Mouse (Mus musculus) hindbrain, embryonic 11.5 days (tissue): ENCODE data around the gene Tnnc2. TPM values are rescaled to one million over a fixed set of nuclear protein-coding genes. Genes with fewer than 3 reads are reported as not detected.
"Not testable (repeated sequence)": the region's sequence is repeated elsewhere in the genome, so short reads cannot be mapped to it uniquely, and the experiment has no call there.

Experiments
- ATAC-seq: fragments of 200-750 bp; cut with Nextera tagmentation; 2 replicates; pipeline ENCODE4 v1.8.0; 2017; ENCODE audit warnings: mild to moderate bottlenecking, moderate TSS enrichment, moderate library complexity; ENCODE audit not compliant: low FRiP score
- DNase-seq: peaks from one replicate; pipeline ENCODE4 v3.0.0-alpha.2; 2015; ENCODE audit warnings: low spot score
- H3K27ac ChIP-seq: fragments of 300-500 bp; sonication (generic); 2 replicates; pipeline ENCODE4 v1.5.1; 2014; ENCODE audit warnings: mild to moderate bottlenecking, low read depth, low read length
- H3K27me3 ChIP-seq: fragments of 300-500 bp; sonication (generic); 2 replicates; pipeline ENCODE4 v1.6.1; 2014; ENCODE audit warnings: mild to moderate bottlenecking, low read length, moderate library complexity, mixed read lengths; ENCODE audit not compliant: control insufficient read depth, insufficient read depth
- H3K36me3 ChIP-seq: fragments of 300-500 bp; sonication (generic); 2 replicates; pipeline ENCODE4 v1.6.1; 2014; ENCODE audit warnings: mild to moderate bottlenecking, low read length, moderate library complexity, mixed read lengths; ENCODE audit not compliant: control insufficient read depth, insufficient read depth
- H3K4me1 ChIP-seq: fragments of 300-500 bp; sonication (generic); replicated peaks from 2 replicates; pipeline ENCODE4 v1.6.1; 2014; ENCODE audit warnings: low read length, mixed read lengths; ENCODE audit not compliant: control insufficient read depth, insufficient read depth
- H3K4me2 ChIP-seq: fragments of 300-500 bp; sonication (generic); replicated peaks from 2 replicates; pipeline ENCODE4 v1.6.1; 2014; ENCODE audit warnings: mild to moderate bottlenecking, low read depth, low read length
- H3K4me3 ChIP-seq: fragments of 300-500 bp; sonication (generic); 2 replicates; pipeline ENCODE4 v1.5.1; 2014; ENCODE audit warnings: low read depth, low read length
- H3K9ac ChIP-seq: fragments of 300-500 bp; sonication (generic); 2 replicates; pipeline ENCODE4 v1.6.1; 2014; ENCODE audit warnings: low read depth, low read length
- H3K9me3 ChIP-seq: fragments of 300-500 bp; sonication (generic); 2 replicates; pipeline ENCODE4 v1.6.1; 2016; ENCODE audit warnings: low read length; ENCODE audit not compliant: control insufficient read depth
- WGBS: fragments of 180-500 bp; shearing (Covaris S2); extraction: QIAGEN DNeasy Blood & Tissue Kit; methylation state at CpG from one replicate; pipeline ENCODE4 v1.1.7; 2014; 5-methylcytosine and 5-hydroxymethylcytosine counted together
- polyA plus RNA-seq: library from polyadenylated mRNA; unstranded; fragments of >200 nt; fragmentation: Nextera tagmentation; extraction: Ambion mirVana; gene quantifications from 2 replicates; pipeline ENCODE4 v1.2.1, GENCODE M21; 2014

Gene Tnnc2
- polyA plus RNA-seq, 1 experiment from 2014 or later, result 4.8 TPM

DNA sequence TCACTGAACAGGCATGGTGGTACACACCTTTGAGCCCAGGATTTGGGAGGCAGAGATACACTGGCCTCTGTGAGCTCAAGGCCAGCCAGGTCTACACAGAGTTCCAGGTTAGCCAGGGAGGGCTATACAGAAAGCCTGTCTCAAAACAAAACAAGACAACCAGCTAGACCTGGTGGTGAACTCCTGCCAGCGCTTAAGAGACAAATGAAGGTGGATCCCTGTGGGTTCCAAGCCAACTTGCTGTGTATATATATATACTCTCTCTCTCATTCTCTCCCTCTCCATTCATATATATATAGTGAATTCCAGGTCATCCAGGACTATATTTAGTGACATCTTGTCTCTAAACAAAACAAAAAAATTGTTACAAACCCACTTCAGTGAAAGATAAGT lies 24.1 kb upstream of the Tnnc2 start:
- H3K27ac ChIP-seq, result no peak overlapping the region
- H3K4me3 ChIP-seq, result peak overlapping the region; percentile 83
- H3K9ac ChIP-seq, result peak overlapping the region; percentile 68; the same call in 1 of the 2 replicates
- ATAC-seq, result no peak
- H3K27me3 ChIP-seq, result no peaks in the 10 kb centered on the region
- H3K36me3 ChIP-seq, result peaks cover 6% of the 10 kb centered on the region; the same call in 1 of the 2 replicates
- no peaks in the 10 kb centered on the region for H3K9me3 ChIP-seq
- peaks cover 4% of the 10 kb centered on the region for H3K4me1 ChIP-seq
- DNase-seq, result no peak
- WGBS, result 69% methylated on average over 1 of the region's 1 CpGs
- peak overlapping the region; percentile 51 for H3K4me2 ChIP-seq

DNA sequence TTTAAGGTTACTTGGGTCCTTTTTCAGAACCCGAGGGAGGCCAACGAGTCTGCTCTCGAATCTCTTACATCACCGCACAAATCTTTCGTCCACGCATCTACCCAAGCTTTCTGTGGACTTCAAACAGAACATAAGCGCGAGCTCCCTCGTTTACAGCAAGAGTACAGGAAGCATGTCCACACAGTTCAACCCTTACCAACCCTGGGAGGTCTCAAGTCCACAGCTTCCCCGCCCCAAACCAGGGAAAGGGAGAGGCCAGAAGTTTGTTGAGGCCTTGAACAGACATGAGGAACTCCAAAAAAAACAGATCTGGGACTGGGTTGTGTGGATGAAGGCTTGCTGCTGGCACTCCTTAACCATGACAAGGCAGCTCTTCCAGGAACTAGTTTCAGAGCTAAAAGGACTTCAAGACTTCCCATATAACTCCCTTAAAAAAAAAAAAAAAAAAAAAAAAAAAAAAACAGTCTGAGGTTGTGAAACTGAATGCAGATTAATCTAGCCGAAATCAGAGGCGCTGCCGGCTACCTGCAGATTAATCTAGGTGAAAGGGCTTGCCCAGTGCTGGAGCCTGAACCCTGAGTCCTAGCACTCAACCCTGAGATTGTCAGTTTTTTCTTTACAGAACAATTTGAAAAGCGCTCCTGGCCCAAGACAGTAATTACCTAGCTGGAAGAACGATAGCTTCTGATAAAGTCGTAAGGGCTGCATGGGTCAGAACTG lies 23.6 kb upstream of the Tnnc2 start:
- no peaks in the 10 kb centered on the region for H3K9me3 ChIP-seq
- H3K27me3 ChIP-seq, result no peaks in the 10 kb centered on the region
- H3K4me3 ChIP-seq, result peak overlapping the region; percentile 83; the same call in 1 of the 2 replicates
- 92% methylated on average over 16 of the region's 16 CpGs for WGBS
- peaks cover 4% of the 10 kb centered on the region for H3K4me1 ChIP-seq
- DNase-seq, result no peak
- no peak for ATAC-seq
- peaks cover 3% of the 10 kb centered on the region; the same call in 1 of the 2 replicates for H3K36me3 ChIP-seq
- peak overlapping the region; percentile 51; the same call in 1 of the 2 replicates for H3K4me2 ChIP-seq
- peak overlapping the region; percentile 68; the same call in 1 of the 2 replicates for H3K9ac ChIP-seq
- no peak overlapping the region for H3K27ac ChIP-seq

DNA sequence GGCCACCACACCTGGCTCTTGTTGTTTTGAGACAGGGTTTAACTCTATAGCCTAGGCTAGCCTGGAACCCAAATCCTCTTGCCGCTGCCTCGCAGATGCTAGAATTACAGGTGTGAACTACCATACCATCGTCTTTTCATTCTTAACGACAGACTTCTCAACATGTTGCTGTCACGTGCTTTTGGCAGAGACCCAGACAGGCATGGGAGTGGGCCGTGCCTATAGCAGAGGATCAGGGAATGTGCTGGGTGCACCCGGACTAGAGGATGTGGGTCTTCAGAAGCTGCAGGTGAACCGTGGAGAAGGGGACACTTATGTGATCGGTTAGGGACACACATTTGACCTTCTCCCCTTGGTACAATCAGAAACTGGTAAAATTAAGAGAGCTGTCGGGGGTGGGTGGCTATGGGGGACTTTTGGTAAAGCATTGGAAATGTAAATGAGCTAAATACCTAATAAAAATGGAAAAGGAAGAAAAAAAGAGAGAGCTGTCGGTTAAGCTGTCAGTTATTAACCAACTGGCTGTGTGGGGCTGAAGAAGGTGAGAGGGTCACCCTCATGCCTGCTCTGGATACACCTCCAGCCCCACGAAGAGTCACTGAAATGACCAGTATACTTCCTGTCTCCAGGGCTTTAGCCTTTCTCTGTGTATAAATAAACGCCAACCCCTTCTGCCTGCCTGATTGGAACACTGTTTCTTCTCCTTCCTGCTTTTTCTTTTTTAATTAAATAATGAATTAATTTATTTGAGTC lies 20.7 kb upstream of the Tnnc2 start:
- Histone ChIP-seq H3K27ac (no peak overlapping the region), H3K36me3 (peaks cover 3% of the 10 kb centered on the region; the same call in 1 of the 2 replicates), H3K4me3 (no peak overlapping the region), H3K9ac (no peak overlapping the region), H3K4me1 (peaks cover 4% of the 10 kb centered on the region), H3K4me2 (no peak overlapping the region), H3K27me3 (no peaks in the 10 kb centered on the region), H3K9me3 (no peaks in the 10 kb centered on the region)
- DNase-seq (no peak), ATAC-seq (no peak)
- WGBS, result 93% methylated on average over 13 of the region's 13 CpGs

GRCm38 (mm10) chr2:164798554-164798953 lies 18.8 kb upstream of the Tnnc2 start:
- not testable (repeated sequence) for H3K36me3 ChIP-seq, ATAC-seq, H3K4me3 ChIP-seq, H3K9ac ChIP-seq, H3K27me3 ChIP-seq, H3K9me3 ChIP-seq, H3K4me1 ChIP-seq, H3K4me2 ChIP-seq, DNase-seq, H3K27ac ChIP-seq
- WGBS, result 88% methylated on average over 6 of the region's 6 CpGs

GRCm38 (mm10) chr2:164795868-164796267 lies 16.1 kb upstream of the Tnnc2 start:
- H3K4me1 ChIP-seq, result no peaks in the 10 kb centered on the region
- no peak overlapping the region for H3K4me3 ChIP-seq
- H3K9me3 ChIP-seq, result no peaks in the 10 kb centered on the region
- H3K9ac ChIP-seq, result no peak overlapping the region
- H3K4me2 ChIP-seq, result no peak overlapping the region
- peaks cover 6% of the 10 kb centered on the region; the same call in 1 of the 2 replicates for H3K36me3 ChIP-seq
- ATAC-seq (no peak), DNase-seq (no peak)
- H3K27me3 ChIP-seq, result no peaks in the 10 kb centered on the region
- no peak overlapping the region for H3K27ac ChIP-seq
- 90% methylated on average over 4 of the region's 4 CpGs for WGBS

GRCm38 (mm10) chr2:164794293-164794692 lies 14.5 kb upstream of the Tnnc2 start:
- no peaks in the 10 kb centered on the region for H3K9me3 ChIP-seq
- DNase-seq (peak; percentile 86), ATAC-seq (peak; percentile 53; the same call in 1 of the 2 replicates)
- H3K4me2 ChIP-seq, result no peak overlapping the region
- 40% methylated on average over 5 of the region's 5 CpGs for WGBS
- peaks cover 2% of the 10 kb centered on the region; the same call in 1 of the 2 replicates for H3K36me3 ChIP-seq
- no peak overlapping the region for H3K9ac ChIP-seq
- H3K4me3 ChIP-seq, result no peak overlapping the region
- H3K4me1 ChIP-seq, result no peaks in the 10 kb centered on the region
- no peak overlapping the region for H3K27ac ChIP-seq
- H3K27me3 ChIP-seq, result no peaks in the 10 kb centered on the region

DNA sequence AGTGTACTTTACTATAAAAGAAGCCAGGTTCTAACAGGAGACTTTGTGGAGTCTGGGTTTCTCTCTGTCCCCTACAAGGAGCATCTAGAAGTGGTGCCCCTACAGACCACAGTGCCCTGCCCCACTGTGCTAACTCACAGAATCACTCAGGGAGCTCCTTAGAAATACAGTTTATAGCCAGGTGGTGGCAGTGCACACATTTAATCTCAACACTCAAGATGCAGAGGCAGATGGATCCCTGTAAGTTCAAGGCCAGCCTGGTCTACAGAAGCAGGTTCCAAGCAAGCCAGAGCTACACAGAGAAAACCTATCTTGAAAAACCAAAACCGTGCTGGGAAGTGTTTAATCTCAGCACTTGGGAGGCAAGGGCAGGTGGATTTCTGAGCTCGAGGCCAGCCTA lies 14.0 kb upstream of the Tnnc2 start:
- no peak overlapping the region for H3K27ac ChIP-seq
- H3K27me3 ChIP-seq, result no peaks in the 10 kb centered on the region
- no peaks in the 10 kb centered on the region for H3K4me1 ChIP-seq
- H3K9ac ChIP-seq, result no peak overlapping the region
- ATAC-seq (no peak), DNase-seq (no peak)
- WGBS, result 93% methylated on average over 2 of the region's 2 CpGs
- H3K4me3 ChIP-seq, result no peak overlapping the region
- no peaks in the 10 kb centered on the region for H3K9me3 ChIP-seq
- H3K4me2 ChIP-seq, result no peak overlapping the region
- H3K36me3 ChIP-seq, result peaks cover 2% of the 10 kb centered on the region; the same call in 1 of the 2 replicates

DNA sequence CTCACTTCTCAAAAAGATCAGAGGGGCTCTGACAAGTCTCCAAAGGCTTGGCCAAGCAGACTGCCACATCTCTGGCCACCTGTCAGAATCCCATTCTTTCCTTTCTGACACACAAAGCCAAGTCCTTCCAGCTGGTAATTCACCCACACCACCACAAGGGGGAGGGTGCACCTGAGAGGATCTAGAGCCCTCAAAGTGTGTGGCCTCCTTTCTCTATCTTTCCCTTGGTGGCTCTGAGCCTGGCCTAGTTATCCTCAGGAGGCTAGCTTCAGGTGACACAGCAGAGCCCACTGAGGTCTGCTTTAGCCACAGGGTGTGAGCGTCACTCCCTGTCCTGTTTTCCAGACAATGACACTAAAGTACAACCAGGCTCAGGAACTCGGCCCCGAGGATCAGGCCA lies 13.5 kb upstream of the Tnnc2 start:
- WGBS, result 83% methylated on average over 3 of the region's 3 CpGs
- H3K4me2 ChIP-seq, result no peak overlapping the region
- no peaks in the 10 kb centered on the region for H3K4me1 ChIP-seq
- DNase-seq, result peak; percentile 70
- peaks cover 2% of the 10 kb centered on the region; the same call in 1 of the 2 replicates for H3K36me3 ChIP-seq
- no peaks in the 10 kb centered on the region for H3K27me3 ChIP-seq
- H3K9ac ChIP-seq, result no peak overlapping the region
- no peaks in the 10 kb centered on the region for H3K9me3 ChIP-seq
- ATAC-seq, result no peak
- no peak overlapping the region for H3K27ac ChIP-seq
- no peak overlapping the region for H3K4me3 ChIP-seq
